Mouse (Mus musculus) heart, adult 2 months (tissue): ENCODE results near the gene Map3k5.

Source experiments
- CTCF ChIP-seq: fragments of 200-600 bp; IDR thresholded peaks from 2 replicates; pipeline ENCODE4 v1.8.1; 2022; ENCODE audit warnings: antibody characterized with exemption, mild to moderate bottlenecking, moderate library complexity
- EP300 ChIP-seq: fragments of 200-500 bp; IDR thresholded peaks from 2 replicates; pipeline ENCODE4 v1.6.1; 2011; ENCODE audit warnings: low read depth, low read length, control low read depth; ENCODE audit not compliant: insufficient read depth
- POLR2A ChIP-seq: fragments of 200-500 bp; IDR thresholded peaks from 2 replicates; pipeline ENCODE4 v1.6.1; 2011; ENCODE audit warnings: mild to moderate bottlenecking, low read depth, low read length, control low read depth; ENCODE audit not compliant: insufficient read depth

DNA sequence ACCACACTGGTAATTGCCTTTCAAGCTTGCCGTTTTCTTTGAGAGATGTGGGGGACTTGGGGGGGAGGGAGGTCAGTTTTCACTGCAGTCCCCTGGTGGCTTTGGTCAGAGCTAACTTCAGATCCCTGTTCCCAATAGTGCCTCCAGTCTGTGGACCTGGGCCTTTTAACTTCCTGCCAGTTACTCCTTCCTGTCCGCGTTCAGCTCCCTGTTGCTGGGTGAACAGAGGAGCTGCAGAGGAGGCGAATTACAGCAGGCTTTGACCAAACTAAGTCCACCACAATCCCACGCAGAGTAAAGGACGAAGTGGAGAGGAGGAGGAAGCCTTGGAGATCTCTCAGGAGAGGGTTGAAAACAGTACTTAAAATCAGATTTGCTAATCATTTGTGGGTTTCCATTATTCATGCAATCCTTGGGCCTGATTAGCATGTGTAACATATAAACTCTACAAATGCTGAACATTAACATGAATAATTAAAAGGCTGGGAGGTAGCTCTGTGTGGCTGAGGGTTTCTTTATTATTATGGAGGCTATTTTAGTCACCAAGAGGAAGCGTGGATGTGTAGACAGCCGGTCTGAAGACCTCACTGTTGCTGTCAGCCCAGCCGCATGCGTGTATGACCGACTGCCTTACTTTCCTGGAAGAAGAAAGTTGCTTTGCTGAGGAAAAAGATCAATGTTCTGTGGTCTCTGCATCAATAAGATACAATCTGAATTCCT, 247.6 kb downstream of the Map3k5 start:
- no peak for TF ChIP-seq CTCF
- TF ChIP-seq POLR2A: no peak
- TF ChIP-seq EP300: no peak
